Mouse (Mus musculus) intestine, embryonic 14.5 days (tissue): ENCODE data around the gene Insrr. TPM values are rescaled to one million over a fixed set of nuclear protein-coding genes. Genes with fewer than 3 reads are reported as not detected.
A peak's percentile ranks its signal among the peaks of the same experiment; 100 is the strongest.
"Not testable (repeated sequence)": the region's sequence is repeated elsewhere in the genome, so short reads cannot be mapped to it uniquely, and the experiment has no call there.

Experiments used
- ATAC-seq: fragments of 200-750 bp; cut with Nextera tagmentation; replicated peaks from 2 replicates; pipeline ENCODE4 v1.8.0; 2017; ENCODE audit warnings: low read depth, moderate number of reproducible peaks, moderate TSS enrichment, moderate library complexity; ENCODE audit not compliant: low FRiP score, low TSS enrichment
- DNase-seq: peaks from one replicate; pipeline ENCODE4 v3.0.0-alpha.2; 2018; ENCODE audit warnings: low spot score
- H3K27ac ChIP-seq: fragments of 300-500 bp; sonication (generic); 2 replicates; pipeline ENCODE4 v1.5.1; 2014; ENCODE audit warnings: low read depth, mild to moderate bottlenecking, control low read depth
- H3K27me3 ChIP-seq: fragments of 300-500 bp; sonication (generic); replicated peaks from 2 replicates; pipeline ENCODE4 v1.6.1; 2014; ENCODE audit warnings: low read length, control low read depth; ENCODE audit not compliant: control insufficient read depth, insufficient read depth
- H3K36me3 ChIP-seq: fragments of 300-500 bp; sonication (generic); 2 replicates; pipeline ENCODE4 v1.6.1; 2014; ENCODE audit warnings: low read length, control low read depth; ENCODE audit not compliant: control insufficient read depth, insufficient read depth
- H3K4me1 ChIP-seq: fragments of 300-500 bp; sonication (generic); replicated peaks from 2 replicates; pipeline ENCODE4 v1.6.1; 2014; ENCODE audit warnings: low read length, control low read depth, mixed read lengths; ENCODE audit not compliant: control insufficient read depth, insufficient read depth
- H3K4me2 ChIP-seq: fragments of 300-500 bp; sonication (generic); 2 replicates; pipeline ENCODE4 v1.6.1; 2014; ENCODE audit warnings: low read length
- H3K4me3 ChIP-seq: fragments of 300-500 bp; sonication (generic); 2 replicates; pipeline ENCODE4 v1.5.1; 2014; ENCODE audit warnings: low read depth, low read length, control low read depth, mixed read lengths
- H3K9ac ChIP-seq: fragments of 300-500 bp; sonication (generic); 2 replicates; pipeline ENCODE4 v1.6.1; 2014; ENCODE audit warnings: mild to moderate bottlenecking, low read length
- H3K9me3 ChIP-seq: fragments of 300-500 bp; sonication (generic); 2 replicates; pipeline ENCODE4 v1.6.1; 2016; ENCODE audit warnings: low read length, control low read depth; ENCODE audit not compliant: control insufficient read depth
- WGBS: fragments of 180-500 bp; shearing (Covaris S2); extraction: QIAGEN DNeasy Blood & Tissue Kit; methylation state at CpG from one replicate; pipeline ENCODE4 v1.1.7; 2014; 5-methylcytosine and 5-hydroxymethylcytosine counted together
- polyA plus RNA-seq: library from polyadenylated mRNA; unstranded; fragments of >200 nt; fragmentation: Nextera tagmentation; extraction: Ambion mirVana; gene quantifications from 2 replicates; pipeline ENCODE4 v1.2.1, GENCODE M21; 2014

Gene Insrr
- polyA plus RNA-seq, 1 experiment from 2014 or later: 0.72 TPM

- no peak overlapping the region for H3K4me3 ChIP-seq
- ATAC-seq (no peak), DNase-seq (no peak)
- H3K27ac ChIP-seq: no peak overlapping the region
- 82% methylated on average over 14 of the region's 14 CpGs for WGBS
- no peak overlapping the region for H3K9ac ChIP-seq
- H3K9me3 ChIP-seq: no peaks in the 10 kb centered on the region
- H3K36me3 ChIP-seq: no peaks in the 10 kb centered on the region
- H3K4me1 ChIP-seq: no peaks in the 10 kb centered on the region
- H3K27me3 ChIP-seq: no peaks in the 10 kb centered on the region
- no peak overlapping the region for H3K4me2 ChIP-seq
Measured at GRCm38 (mm10) chr3:87849117-87849516, 52.4 kb downstream of the Insrr start.

GRCm38 (mm10) chr3:87854795-87855568 lies 58.2 kb downstream of the Insrr start:
- peaks cover 33% of the 10 kb centered on the region for H3K36me3 ChIP-seq
- H3K9ac ChIP-seq: no peak overlapping the region
- no peaks in the 10 kb centered on the region for H3K4me1 ChIP-seq
- H3K27ac ChIP-seq: no peak overlapping the region
- H3K9me3 ChIP-seq: no peaks in the 10 kb centered on the region
- DNase-seq: no peak
- no peak for ATAC-seq
- H3K4me2 ChIP-seq: no peak overlapping the region
- H3K27me3 ChIP-seq: no peaks in the 10 kb centered on the region
- H3K4me3 ChIP-seq: no peak overlapping the region
- 41% methylated on average over 7 of the region's 7 CpGs for WGBS

GRCm38 (mm10) chr3:87855936-87856335 lies 59.2 kb downstream of the Insrr start:
- H3K36me3 ChIP-seq: peaks cover 39% of the 10 kb centered on the region
- no peak overlapping the region for H3K4me3 ChIP-seq
- H3K4me1 ChIP-seq: no peaks in the 10 kb centered on the region
- H3K27me3 ChIP-seq: no peaks in the 10 kb centered on the region
- H3K27ac ChIP-seq: no peak overlapping the region
- 85% methylated on average over 8 of the region's 8 CpGs for WGBS
- DNase-seq (no peak), ATAC-seq (no peak)
- H3K9ac ChIP-seq: no peak overlapping the region
- no peak overlapping the region for H3K4me2 ChIP-seq
- no peaks in the 10 kb centered on the region for H3K9me3 ChIP-seq

- no peaks in the 10 kb centered on the region for H3K4me1 ChIP-seq
- ATAC-seq (no peak), DNase-seq (no peak)
- H3K9ac ChIP-seq: no peak overlapping the region
- H3K27me3 ChIP-seq: no peaks in the 10 kb centered on the region
- no peaks in the 10 kb centered on the region for H3K9me3 ChIP-seq
- 95% methylated on average over 8 of the region's 8 CpGs for WGBS
- no peak overlapping the region for H3K4me3 ChIP-seq
- H3K4me2 ChIP-seq: no peak overlapping the region
- H3K36me3 ChIP-seq: peaks cover 54% of the 10 kb centered on the region
- no peak overlapping the region for H3K27ac ChIP-seq
Measured at GRCm38 (mm10) chr3:87857666-87858065, 60.9 kb downstream of the Insrr start.

- Histone ChIP-seq H3K9me3 (no peaks in the 10 kb centered on the region), H3K36me3 (peaks cover 69% of the 10 kb centered on the region), H3K4me1 (no peaks in the 10 kb centered on the region), H3K4me2 (no peak overlapping the region), H3K27me3 (no peaks in the 10 kb centered on the region), H3K9ac (no peak overlapping the region), H3K27ac (no peak overlapping the region), H3K4me3 (no peak overlapping the region)
- 27% methylated on average over 3 of the region's 3 CpGs for WGBS
- DNase-seq: peak; percentile 75
- ATAC-seq: 0 out of 2 replicates have a peak, but pooled peaks have one; percentile 17
Measured at GRCm38 (mm10) chr3:87859813-87860212, 63.1 kb downstream of the Insrr start.

GRCm38 (mm10) chr3:87864111-87864510 lies 67.4 kb downstream of the Insrr start:
- H3K4me1 ChIP-seq, ATAC-seq: not testable (repeated sequence)
- H3K36me3 ChIP-seq: peaks cover 87% of the 10 kb centered on the region

More at GRCm38 (mm10) chr3:87864111-87864510, 67.4 kb downstream of the Insrr start:
- not testable (repeated sequence) for H3K4me3 ChIP-seq, H3K4me2 ChIP-seq, DNase-seq, H3K9ac ChIP-seq, H3K9me3 ChIP-seq, H3K27me3 ChIP-seq, H3K27ac ChIP-seq
- WGBS: 89% methylated on average over 4 of the region's 4 CpGs

Other genes starting within 250 kb of the Insrr start
- 17.6 and 18.9 TPM in 2 replicates for gene Arhgef11, start 179.4 kb upstream of the Insrr start, polyA plus RNA-seq
- gene Lrrc71, start 48.3 kb upstream of the Insrr start, polyA plus RNA-seq: 0.39 and 0.73 TPM in 2 replicates
- 1.0 and 1.3 TPM in 2 replicates for gene Ntrk1, start 1.8 kb upstream of the Insrr start, polyA plus RNA-seq
- 28.4 and 31.7 TPM in 2 replicates for gene Pear1, start 27.4 kb downstream of the Insrr start, polyA plus RNA-seq
- gene Sh2d2a, start 49.8 kb downstream of the Insrr start, polyA plus RNA-seq: 0.16 and 0.28 TPM in 2 replicates
- gene Prcc, start 88.7 kb downstream of the Insrr start, polyA plus RNA-seq: 14.3 and 14.7 TPM in 2 replicates
- 167 and 246 TPM in 2 replicates for gene Hdgf, start 109.4 kb downstream of the Insrr start, polyA plus RNA-seq
- gene Mrpl24, start 122.6 kb downstream of the Insrr start, polyA plus RNA-seq: 73.3 and 74.2 TPM in 2 replicates
- 32.8 and 35.9 TPM in 2 replicates for gene Isg20l2, start 133.4 kb downstream of the Insrr start, polyA plus RNA-seq
- gene Rrnad1, start 133.8 kb downstream of the Insrr start, polyA plus RNA-seq: 17.9 and 21.8 TPM in 2 replicates
- 9.7 and 14.4 TPM in 2 replicates for gene Crabp2, start 151.7 kb downstream of the Insrr start, polyA plus RNA-seq
- gene Nes, start 174.1 kb downstream of the Insrr start, polyA plus RNA-seq: 11.9 and 13.4 TPM in 2 replicates
- gene Bcan, start 203.3 kb downstream of the Insrr start, polyA plus RNA-seq: 0.26 and 0.73 TPM in 2 replicates
- 0.13 TPM in 1 of 2 replicates, not detected in the other for gene Hapln2, start 230.6 kb downstream of the Insrr start, polyA plus RNA-seq
- gene Gpatch4, start 246.2 kb downstream of the Insrr start, polyA plus RNA-seq: 41.1 and 45.5 TPM in 2 replicates